Mouse (Mus musculus): Measurements from ENCODE around the gene Slc25a34.

The Slc25a34 gene

DNA sequence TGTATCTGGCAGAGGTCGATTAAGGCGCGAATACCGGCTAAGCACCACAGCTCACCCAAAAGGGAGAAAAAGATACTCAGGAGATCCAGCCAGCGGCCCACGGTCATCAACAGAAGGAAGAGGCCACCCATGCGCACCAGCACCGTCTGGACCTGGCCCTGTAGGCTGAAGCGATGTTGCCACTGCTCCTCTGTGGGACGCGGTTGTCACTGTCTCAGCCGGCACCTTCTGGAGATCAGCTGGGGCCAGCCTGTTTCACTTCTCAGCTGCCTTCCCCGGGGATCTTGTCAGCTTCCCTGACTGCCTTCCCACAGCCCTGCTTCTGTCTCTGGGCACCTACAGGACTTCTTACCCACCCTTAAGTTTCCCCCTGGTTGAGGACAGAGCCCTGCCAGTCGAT, 8.7 kb downstream of the Slc25a34 start:
- no peak for TF ChIP-seq GATA4 (IDR thresholded peaks at IDR 0.05; ENCODE audit: insufficient replicate concordance, low read length)

DNA sequence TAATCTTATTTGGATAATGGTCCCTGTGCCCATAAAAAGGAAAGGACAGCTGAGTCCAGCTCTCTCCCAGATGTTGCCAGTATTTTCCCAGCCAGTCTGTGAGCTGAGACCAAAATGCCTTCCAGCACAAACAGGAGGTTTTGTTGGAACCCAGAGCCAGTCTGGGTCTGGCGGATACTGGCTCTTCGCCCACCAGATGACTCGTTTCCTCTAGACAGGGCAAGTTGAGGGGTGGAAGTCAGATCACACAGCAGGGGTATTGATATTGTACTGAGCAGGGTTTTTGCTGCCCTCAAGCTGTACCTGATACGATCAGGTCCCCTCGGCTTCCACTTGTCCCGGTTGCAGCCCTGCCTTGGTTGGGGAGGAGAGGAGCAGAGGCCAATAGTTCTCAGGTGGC, 14.1 kb downstream of the Slc25a34 start:
- TF ChIP-seq GATA4 (IDR thresholded peaks at IDR 0.05; ENCODE audit: insufficient replicate concordance, low read length) = no peak

DNA sequence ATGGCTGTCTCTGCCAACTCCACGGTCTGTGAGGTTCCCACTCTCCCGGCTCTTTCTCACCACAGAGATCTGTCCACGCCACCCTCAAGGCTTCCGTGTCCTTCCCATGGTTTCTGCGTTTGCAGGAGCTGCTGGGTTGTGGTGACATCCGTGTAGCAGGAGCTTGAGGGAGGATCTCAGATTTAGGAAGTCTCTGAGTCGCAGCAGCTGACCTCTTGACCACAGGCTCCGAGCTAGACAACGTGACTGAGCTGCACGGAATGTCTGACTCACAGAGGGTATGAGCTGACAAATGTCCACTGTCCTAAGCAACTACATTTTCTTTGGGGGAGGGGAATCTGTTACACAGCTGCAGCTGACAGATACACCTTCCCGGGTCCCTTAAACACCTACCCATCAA, 17.8 kb downstream of the Slc25a34 start, which contains the start of gene Fblim1:
TSS of gene Fblim1 (minus strand) at position 236 of the 400 bp plus-strand sequence.
- no peak for TF ChIP-seq GATA4 (IDR thresholded peaks at IDR 0.05; ENCODE audit: insufficient replicate concordance, low read length)

DNA sequence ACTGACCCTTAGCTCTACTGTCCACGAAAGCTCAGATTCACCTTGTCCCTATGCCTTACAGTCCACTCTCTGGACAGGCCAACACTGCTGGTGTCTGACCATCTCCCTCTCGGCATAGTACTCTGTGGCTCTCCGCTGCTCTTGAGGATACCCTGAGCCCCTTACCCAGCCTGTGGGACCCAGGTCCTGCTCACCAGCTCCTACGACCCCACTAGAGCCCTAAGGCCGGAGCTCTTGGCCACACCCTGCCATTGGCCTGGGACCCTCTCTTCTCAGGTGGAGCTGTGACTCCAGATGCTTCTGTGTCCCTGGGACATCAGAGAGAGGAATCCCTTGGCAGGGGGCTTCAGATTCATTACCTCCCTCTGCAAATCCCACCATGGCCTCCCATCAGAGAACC, 18.2 kb downstream of the Slc25a34 start:
- no peak for TF ChIP-seq GATA4 (IDR thresholded peaks at IDR 0.05; ENCODE audit: insufficient replicate concordance, low read length)

DNA sequence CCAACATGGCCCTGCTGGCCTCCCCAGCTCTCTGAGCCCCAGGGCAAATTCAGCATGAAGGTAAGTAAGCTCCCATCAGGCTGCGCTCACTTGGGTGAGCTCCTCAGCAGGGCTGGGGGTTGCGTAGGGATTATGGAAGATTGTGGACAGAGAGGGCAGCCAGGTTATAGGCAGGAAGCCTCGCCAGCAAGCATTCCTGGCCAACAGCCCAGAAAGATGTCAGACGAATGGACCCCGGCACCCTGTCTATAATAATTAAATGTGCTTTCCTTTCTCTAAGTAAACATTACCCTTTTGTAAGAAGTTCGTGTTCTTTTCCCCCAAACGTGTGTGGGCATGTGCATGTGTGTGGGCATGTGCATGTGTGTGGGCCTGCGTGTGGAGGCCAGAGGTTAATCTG, 19.1 kb downstream of the Slc25a34 start:
- no peak for TF ChIP-seq GATA4 (IDR thresholded peaks at IDR 0.05; ENCODE audit: insufficient replicate concordance, low read length)

DNA sequence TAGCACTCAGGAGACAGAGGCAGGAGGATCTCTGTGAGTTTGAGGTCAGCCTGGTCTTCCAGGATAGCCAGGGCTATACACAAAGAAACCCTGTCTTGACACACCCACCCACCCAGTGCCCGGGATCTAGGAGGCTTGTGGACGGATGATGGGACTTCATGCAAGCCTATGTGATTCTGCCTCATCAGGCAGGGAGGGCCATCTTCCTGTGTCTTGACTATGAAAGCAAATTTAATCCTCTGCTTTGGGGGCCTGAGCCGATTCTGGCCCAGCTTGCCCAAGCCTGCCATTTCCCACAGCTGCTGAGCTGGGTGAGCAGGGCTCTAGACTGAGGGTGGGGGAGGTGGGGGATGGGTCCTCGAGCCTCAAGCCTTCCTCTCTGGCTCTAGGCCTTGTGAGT, 19.7 kb downstream of the Slc25a34 start:
- TF ChIP-seq GATA4 (IDR thresholded peaks at IDR 0.05; ENCODE audit: insufficient replicate concordance, low read length) = no peak

DNA sequence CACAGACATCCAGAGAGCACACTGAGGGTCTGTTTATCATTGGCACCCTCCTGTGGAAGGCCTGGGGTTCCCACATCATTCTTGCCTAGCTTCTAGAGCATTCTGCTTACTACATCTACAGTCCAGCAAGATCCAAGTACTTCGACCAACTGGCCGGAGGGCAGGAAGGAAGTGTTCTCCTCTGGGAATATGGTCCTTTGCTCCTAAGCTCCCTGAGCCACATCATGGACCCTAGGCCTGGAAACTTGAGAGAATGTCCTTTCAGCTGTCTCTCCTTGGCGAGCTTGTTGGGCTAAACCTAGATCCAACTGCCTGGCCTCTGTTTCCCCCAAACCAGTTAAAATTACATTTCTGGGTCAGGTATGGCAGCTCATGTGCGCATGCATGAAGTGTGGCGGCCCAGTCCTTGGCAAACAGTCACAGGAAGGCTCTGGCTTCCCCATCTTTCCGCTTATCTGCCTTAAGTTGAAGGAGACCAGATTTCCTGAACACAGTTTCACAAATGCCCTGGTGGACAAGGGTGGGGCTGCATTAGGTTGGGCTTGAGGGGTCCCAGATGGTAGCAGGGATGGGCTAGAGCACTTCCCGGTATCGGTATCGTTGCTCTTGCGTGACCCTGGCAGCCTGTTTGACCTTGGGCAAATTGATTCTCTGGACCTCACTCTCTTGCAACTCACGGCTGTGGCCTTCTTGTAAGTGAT, 20.9 kb downstream of the Slc25a34 start:
- no peak for TF ChIP-seq GATA4 (IDR thresholded peaks at IDR 0.05; ENCODE audit: insufficient replicate concordance, low read length)

DNA sequence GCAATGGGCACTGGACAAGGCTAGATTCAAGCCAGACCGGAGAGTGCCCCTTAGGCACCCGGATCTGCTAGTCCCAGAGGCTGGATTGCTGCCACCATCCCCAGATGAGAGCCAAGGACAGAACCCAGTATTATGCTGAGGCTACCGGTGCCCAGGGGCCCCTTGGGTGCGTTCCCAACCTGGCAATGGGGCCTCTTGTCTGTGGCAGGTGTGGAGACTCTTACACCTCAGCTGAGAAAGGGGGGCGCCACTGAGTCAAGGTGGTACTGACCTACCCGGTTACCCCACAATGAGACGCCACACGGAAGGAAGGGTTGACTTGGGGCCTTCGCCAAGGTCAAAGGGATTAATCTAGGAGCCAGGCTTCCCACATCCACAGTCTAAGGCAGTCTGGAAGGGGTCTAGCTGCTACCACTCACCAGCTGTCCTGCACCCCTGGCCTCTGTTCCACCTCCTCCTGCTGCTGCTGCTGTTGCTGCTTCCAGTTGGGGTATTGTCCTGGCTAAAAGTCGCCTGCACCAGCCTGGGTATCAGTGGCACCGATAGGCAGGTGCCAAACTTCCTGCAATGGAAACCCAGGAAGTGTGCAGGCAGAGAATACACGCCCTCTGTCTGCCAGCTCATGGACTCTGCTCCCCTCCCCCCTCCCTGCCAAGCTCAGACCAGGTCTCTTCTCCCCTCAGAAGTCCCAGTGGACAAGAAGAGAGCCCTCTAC, 22.3 kb downstream of the Slc25a34 start:
- no peak for TF ChIP-seq GATA4 (IDR thresholded peaks at IDR 0.05; ENCODE audit: insufficient replicate concordance, low read length)

DNA sequence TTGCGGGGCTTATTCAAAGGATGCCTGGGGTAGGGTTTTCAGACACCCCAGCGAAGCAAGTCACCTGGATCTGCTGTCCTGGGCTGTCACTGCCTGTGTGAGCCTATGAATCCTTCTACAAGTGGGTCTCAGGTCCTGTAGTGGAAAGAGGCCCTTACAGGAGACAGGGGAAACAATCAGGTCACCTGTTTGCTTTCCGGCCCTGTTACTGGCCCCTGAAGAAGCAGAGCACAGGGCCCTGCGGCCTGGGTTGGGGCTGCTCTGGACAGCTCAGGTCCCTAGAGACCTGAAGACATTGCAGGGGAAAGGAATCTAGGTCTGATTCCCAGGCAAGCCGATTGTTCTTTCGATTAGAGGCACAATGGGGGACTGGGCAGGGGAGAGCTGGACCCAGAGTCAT, 23.3 kb downstream of the Slc25a34 start:
- TF ChIP-seq GATA4 (IDR thresholded peaks at IDR 0.05; ENCODE audit: insufficient replicate concordance, low read length) = no peak

DNA sequence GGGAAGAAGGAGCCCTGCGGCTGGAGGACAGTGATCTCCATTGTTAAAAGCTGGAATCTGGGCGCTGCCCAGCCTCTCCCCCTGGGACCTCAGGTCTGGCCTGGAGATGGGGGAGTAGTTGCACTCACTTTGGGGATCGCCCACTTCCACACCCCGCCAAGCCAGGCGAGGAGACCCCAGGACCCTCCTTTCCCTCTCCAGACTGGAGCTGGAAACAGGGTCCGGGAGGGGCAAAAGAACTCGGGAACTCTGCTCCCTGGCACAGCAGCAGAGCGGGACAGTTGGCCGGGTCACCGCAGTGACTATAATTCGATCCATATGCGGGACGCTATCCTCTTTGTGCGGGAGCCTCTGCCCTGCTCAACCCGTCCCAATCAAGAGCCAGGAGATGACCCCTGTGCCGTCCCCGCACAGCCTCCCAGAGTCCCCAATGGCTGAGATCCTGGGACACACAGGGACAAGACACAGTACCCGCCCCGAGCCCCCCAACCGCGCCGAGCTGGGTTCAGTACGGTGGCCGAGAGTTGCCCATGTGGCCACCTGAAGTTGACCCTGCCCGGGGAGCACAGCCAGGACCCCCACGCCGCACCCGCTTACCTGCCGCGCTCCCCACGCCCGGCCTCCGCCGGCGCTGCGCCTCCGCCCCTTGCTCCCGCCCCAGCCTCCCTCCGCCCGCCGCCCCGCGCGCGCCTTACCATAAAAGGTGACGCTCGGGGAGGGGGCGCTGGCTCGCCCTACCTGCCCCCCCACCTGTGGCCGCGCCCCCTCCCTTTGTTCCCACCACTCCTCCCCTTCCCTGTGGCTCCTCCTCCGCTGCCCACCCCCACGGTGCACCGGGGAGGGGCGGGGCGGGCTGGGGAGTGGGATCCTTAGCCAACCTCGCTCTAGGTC, 24.1 kb downstream of the Slc25a34 start:
- TF ChIP-seq GATA4 (IDR thresholded peaks at IDR 0.05; ENCODE audit: insufficient replicate concordance, low read length) = no peak

DNA sequence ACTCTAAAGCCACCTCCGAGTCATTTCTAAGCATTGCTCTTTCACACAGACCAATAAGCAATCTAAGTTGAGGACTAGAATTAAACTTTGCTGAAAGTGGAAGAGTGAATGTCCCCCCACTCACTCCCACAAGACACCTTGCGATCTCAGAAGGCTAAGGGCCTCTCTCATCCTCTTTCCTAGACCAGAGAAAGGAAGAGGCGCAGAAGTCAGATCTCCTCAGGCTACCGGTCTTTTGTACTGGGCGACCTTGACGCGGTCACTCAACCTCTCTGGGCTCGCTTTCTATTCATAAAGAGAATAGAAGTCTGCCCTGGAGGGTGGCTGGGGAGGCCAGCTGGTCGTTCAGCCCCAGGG, 24.7 kb downstream of the Slc25a34 start:
- no peak for TF ChIP-seq GATA4 (IDR thresholded peaks at IDR 0.05; ENCODE audit: insufficient replicate concordance, low read length)

DNA sequence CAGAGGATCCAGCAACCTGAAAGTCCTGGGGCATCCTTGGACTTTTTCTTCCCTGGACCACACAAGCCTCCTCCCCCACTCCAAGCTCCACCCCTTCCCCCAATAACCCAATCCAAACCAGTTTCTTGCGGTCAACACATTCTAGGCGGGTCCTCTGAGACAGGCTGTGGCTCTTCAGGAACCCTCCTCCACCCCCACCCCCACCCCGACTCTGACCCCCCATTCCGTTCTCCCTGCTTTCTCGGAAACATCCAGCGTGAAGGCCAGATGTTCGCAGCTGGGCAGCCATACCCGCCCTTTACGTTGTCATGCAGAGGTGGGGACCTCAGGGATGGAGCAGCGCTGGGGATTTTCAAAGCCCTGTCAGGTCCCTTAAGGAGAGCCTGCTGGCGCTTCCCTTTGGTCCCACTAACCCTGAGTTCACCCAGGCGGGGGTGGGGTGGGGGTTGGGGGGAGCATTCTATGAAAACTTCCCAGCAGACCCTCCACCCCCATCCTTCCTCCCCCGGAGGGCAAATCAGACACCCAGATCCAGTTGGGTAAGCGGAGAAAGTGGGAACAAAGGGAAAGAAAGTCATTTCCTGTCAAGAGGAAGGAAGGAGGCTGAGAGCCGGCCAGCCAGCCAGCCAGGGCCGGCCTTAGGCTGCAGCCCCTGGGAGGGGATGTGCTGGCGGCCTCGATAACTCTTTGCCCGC, 25.3 kb downstream of the Slc25a34 start:
- TF ChIP-seq GATA4 (IDR thresholded peaks at IDR 0.05; ENCODE audit: insufficient replicate concordance, low read length) = no peak

DNA sequence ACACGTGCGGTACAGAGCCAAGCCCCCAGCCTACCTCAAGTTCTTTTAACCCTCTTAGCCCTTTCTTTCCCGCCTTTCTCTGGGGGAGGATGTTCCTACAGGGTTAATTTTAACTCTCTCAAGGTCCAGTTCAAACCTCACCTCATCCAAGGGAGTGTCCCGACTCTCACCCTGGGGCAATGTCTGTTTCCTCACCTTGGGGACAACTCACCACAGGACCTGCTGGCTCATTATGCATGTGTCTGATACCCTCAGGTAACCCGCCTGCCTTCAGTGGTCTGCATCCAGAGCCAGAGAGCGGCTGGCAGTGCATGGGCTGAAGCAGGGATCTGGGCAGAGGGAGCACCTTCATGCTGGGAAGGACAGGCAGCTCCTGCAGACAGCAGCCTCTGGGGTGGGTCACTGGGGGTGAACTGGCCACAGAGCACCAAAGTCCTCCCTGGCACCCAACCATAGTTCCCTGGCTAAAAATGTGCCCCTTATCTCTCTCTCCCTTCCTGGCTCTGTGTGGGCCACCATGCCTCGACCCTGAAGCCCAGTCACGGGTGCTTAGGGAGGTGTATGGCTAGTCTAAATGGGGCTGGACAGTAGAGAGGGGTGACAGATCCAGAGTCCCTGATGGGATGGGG, 26.8 kb downstream of the Slc25a34 start:
- no peak for TF ChIP-seq GATA4 (IDR thresholded peaks at IDR 0.05; ENCODE audit: insufficient replicate concordance, low read length)

DNA sequence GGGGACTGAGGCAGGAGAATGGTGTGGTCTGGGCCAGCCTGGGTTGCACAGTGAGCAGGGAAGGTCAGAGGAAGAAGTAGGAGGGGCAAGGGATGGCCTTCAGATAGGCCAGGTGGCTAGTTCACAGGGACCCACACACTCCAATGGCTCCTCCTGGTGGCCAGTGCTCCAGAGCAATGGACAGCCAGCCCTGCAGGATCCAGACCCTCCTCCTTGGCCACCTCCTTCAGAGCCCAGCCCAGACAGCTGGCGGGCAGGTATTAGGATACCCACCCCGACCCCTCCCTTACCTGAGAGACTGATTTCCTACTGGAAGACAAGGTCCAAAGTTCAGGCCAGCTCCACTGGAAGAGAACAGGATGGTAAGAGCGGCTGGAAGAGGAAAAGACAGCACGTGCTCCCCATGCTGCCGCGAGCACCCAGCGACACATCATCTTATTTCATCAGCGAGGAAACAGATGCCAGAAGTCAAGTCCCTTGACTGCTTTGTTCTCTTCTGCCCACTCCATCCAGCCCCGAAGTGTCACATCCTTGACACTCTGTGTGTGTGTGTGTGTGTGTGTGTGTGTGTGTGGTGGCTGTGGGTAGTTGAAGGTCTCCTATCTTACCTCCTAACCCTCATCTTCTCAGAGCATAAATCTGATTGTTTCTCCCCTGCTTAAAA, 27.9 kb downstream of the Slc25a34 start:
- TF ChIP-seq GATA4 (IDR thresholded peaks at IDR 0.05; ENCODE audit: insufficient replicate concordance, low read length) = no peak
